Mouse (Mus musculus) left cerebral cortex, adult 11 months (tissue): Measurements from ENCODE around the gene Trim27.

Experiments used
- DNase-seq: peaks from one replicate; pipeline ENCODE4 v3.0.0; 2022; ENCODE audit warnings: low spot score

The Trim27 gene

GRCm38 (mm10) chr13:21179367-21179723 is at the start of gene Trim27:
Trim27 (plus strand) TSS chr13:21179445.
- DNase-seq = no peak

GRCm38 (mm10) chr13:21142421-21142820 is 36.8 kb upstream of the Trim27 start:
- DNase-seq = no peak

- no peak for DNase-seq
Observed at GRCm38 (mm10) chr13:21145767-21146166, 33.5 kb upstream of the Trim27 start, which contains the start of gene Olfr1368. Olfr1368 (minus strand) TSS chr13:21145867.

- DNase-seq = no peak
Observed at GRCm38 (mm10) chr13:21155888-21156287, 23.4 kb upstream of the Trim27 start.

GRCm38 (mm10) chr13:21158071-21158470 is 21.2 kb upstream of the Trim27 start:
- DNase-seq = no peak

- DNase-seq = no peak
Observed at GRCm38 (mm10) chr13:21158785-21159474, 20.3 kb upstream of the Trim27 start.

- no peak for DNase-seq
Observed at GRCm38 (mm10) chr13:21159475-21159819, 19.8 kb upstream of the Trim27 start.

- no peak for DNase-seq
Observed at GRCm38 (mm10) chr13:21160041-21160511, 19.2 kb upstream of the Trim27 start.

GRCm38 (mm10) chr13:21160657-21161590 is 18.3 kb upstream of the Trim27 start:
- peak; percentile 86 for DNase-seq

- DNase-seq = no peak
Observed at GRCm38 (mm10) chr13:21161591-21161990, 17.7 kb upstream of the Trim27 start.

GRCm38 (mm10) chr13:21162591-21162990 is 16.7 kb upstream of the Trim27 start:
- DNase-seq = no peak

- DNase-seq = no peak
Observed at GRCm38 (mm10) chr13:21166936-21167909, 12.0 kb upstream of the Trim27 start.

GRCm38 (mm10) chr13:21167910-21168300 is 11.3 kb upstream of the Trim27 start:
- no peak for DNase-seq

- DNase-seq = no peak
Observed at GRCm38 (mm10) chr13:21168371-21169011, 10.8 kb upstream of the Trim27 start.

GRCm38 (mm10) chr13:21169121-21169656 is 10.1 kb upstream of the Trim27 start:
- no peak for DNase-seq

- DNase-seq = no peak
Observed at GRCm38 (mm10) chr13:21169657-21170430, 9.4 kb upstream of the Trim27 start.

GRCm38 (mm10) chr13:21170431-21171155 is 8.7 kb upstream of the Trim27 start:
- no peak for DNase-seq

- no peak for DNase-seq
Observed at GRCm38 (mm10) chr13:21171156-21171530, 8.1 kb upstream of the Trim27 start.

- no peak for DNase-seq
Observed at GRCm38 (mm10) chr13:21171600-21172150, 7.6 kb upstream of the Trim27 start.
